Mouse (Mus musculus) lung, adult 2 months (tissue): Measurements from ENCODE around the gene P4ha1.

ENCODE experiments used
- CTCF ChIP-seq: fragments of 200-500 bp; IDR thresholded peaks from 2 replicates; pipeline ENCODE4 v1.5.1; 2011; ENCODE audit warnings: mild to moderate bottlenecking, low read length, control low read depth; ENCODE audit not compliant: insufficient read depth
- POLR2A ChIP-seq: fragments of 200-500 bp; IDR thresholded peaks from 2 replicates; pipeline ENCODE4 v1.6.1; 2011; ENCODE audit warnings: low read depth, mild to moderate bottlenecking, control low read depth, low read length, borderline replicate concordance; ENCODE audit errors: extremely low read depth

- TF ChIP-seq CTCF (no peak), POLR2A (no peak)
Measured at GRCm38 (mm10) chr10:59336124-59336523, 13.0 kb downstream of the P4ha1 start.
